In genomic region chr17:66364525-66365292, GRCm38 (mm10) we compare ENCODE assay signal across 11 mouse cellular contexts.
DNase-seq lines count a peak whose midpoint lies in the region; ATAC-seq and TF ChIP-seq lines count a peak whose summit lies in the region.
"Had no signal": no experiment of that assay in that cellular context is flagged by ENCODE, and none has a peak within 500 bp of the region (broad histone marks: within the 10 kb centered on the region; RNA-seq: fewer than 3 reads in every experiment).

No protein-coding gene starts in this region.

- H3K9ac ChIP-seq in heart, embryonic 11.5 days (ENCODE audit: low read depth, low read length), result no peak overlapping the region
- H3K9ac ChIP-seq: liver, postnatal 0 days; midbrain, embryonic 13.5 days had no signal

- no peak overlapping the region for H3K4me3 ChIP-seq in heart, embryonic 11.5 days (ENCODE audit: low read depth, low read length)
- no peak overlapping the region for H3K4me3 ChIP-seq in thymus, adult 2 months (ENCODE audit: control insufficient read depth, insufficient read depth, low read length)
- H3K4me3 ChIP-seq: midbrain, embryonic 13.5 days had no signal

- TF ChIP-seq POLR2A in thymus, adult 2 months (IDR thresholded peaks at IDR 0.05; ENCODE audit: control insufficient read depth, extremely low read depth, insufficient read depth, low read length, poor library complexity), result no peak

- no peak overlapping the region for H3K27ac ChIP-seq in heart, embryonic 11.5 days (ENCODE audit: low read depth, low read length)
- no peak overlapping the region for H3K27ac ChIP-seq in thymus, adult 2 months (ENCODE audit: control insufficient read depth, insufficient read depth, low read length)
- H3K27ac ChIP-seq: midbrain, embryonic 13.5 days had no signal

- 68% methylated on average over 25 of the region's 26 CpGs for WGBS in heart, embryonic 11.5 days (ENCODE audit: insufficient replicate concordance)
- WGBS in thymus, adult 2 months, result 92% methylated on average over 26 of the region's 26 CpGs

- H3K36me3 ChIP-seq in heart, embryonic 11.5 days (ENCODE audit: control insufficient read depth, insufficient read depth, low read length), result no peaks in the 10 kb centered on the region
- H3K36me3 ChIP-seq in thymus, adult 2 months (ENCODE audit: control insufficient read depth, insufficient read depth, low read length), result no peaks in the 10 kb centered on the region

- no peak overlapping the region for H3K4me2 ChIP-seq in heart, embryonic 11.5 days
- H3K4me2 ChIP-seq: midbrain, embryonic 13.5 days had no signal

- ATAC-seq in heart, embryonic 11.5 days (replicated peaks; ENCODE audit: insufficient number of reproducible peaks, low FRiP score, low TSS enrichment), result no peak
- no peak for ATAC-seq in inflammation-experienced regulatory T-cells, adult 6 months
- ATAC-seq: intestine, postnatal 0 days; liver, postnatal 0 days; midbrain, embryonic 13.5 days had no signal

- no peaks in the 10 kb centered on the region for H3K9me3 ChIP-seq in heart, embryonic 11.5 days (replicated peaks; ENCODE audit: control insufficient read depth, low read length)
- H3K9me3 ChIP-seq: midbrain, embryonic 13.5 days had no signal

- TF ChIP-seq CTCF in thymus, adult 2 months (IDR thresholded peaks at IDR 0.05; ENCODE audit: borderline replicate concordance, control insufficient read depth, extremely low read depth, insufficient read depth, low read length, poor library complexity), result no peak

- DNase-seq in heart, adult 18-20 months, result peak; percentile 78 to 85
- peak; percentile 59 to 70 for DNase-seq in right cerebral cortex, adult 2 months (ENCODE audit: low spot score in 2 of 2)
- DNase-seq in right cerebral cortex, postnatal 4 days, result no peak
- DNase-seq in gastrocnemius, postnatal 25 days, result peak; percentile 53
- no peak for DNase-seq in thymus, adult 18-20 months
- no peak for DNase-seq in thymus, adult 2 months
- DNase-seq: liver, postnatal 0 days had no signal

- no peaks in the 10 kb centered on the region for H3K27me3 ChIP-seq in heart, embryonic 11.5 days (ENCODE audit: control insufficient read depth, insufficient read depth, low read length)
- no peaks in the 10 kb centered on the region for H3K27me3 ChIP-seq in thymus, adult 2 months (ENCODE audit: control insufficient read depth, insufficient read depth, low read length)
- H3K27me3 ChIP-seq: midbrain, embryonic 13.5 days had no signal

- no peaks in the 10 kb centered on the region for H3K4me1 ChIP-seq in heart, embryonic 11.5 days (ENCODE audit: control insufficient read depth, insufficient read depth, low read length)
- H3K4me1 ChIP-seq in thymus, adult 2 months (replicated peaks; ENCODE audit: control insufficient read depth, insufficient read depth, low read length), result no peaks in the 10 kb centered on the region
- H3K4me1 ChIP-seq: midbrain, embryonic 13.5 days had no signal

Comparison
In these comparisons a context has a peak if more than half of its experiments do, and no peak if none do; other contexts are left out.
1. DNase-seq: peak in heart, adult 18-20 months (2 of 2), right cerebral cortex, adult 2 months (2 of 2) and gastrocnemius, postnatal 25 days (single experiment); none in right cerebral cortex, postnatal 4 days (single experiment), thymus, adult 18-20 months (0 of 2) and thymus, adult 2 months (single experiment).